Mouse (Mus musculus): ENCODE data around the gene Sytl5. TPM values are rescaled to one million over a fixed set of nuclear protein-coding genes. Genes with fewer than 3 reads are reported as not detected.
A peak's percentile ranks its signal among the peaks of the same experiment; 100 is the strongest.

Gene Sytl5
- total RNA-seq (2021): under 1 TPM in 1 of 2 experiments, not detected in 1; 0.17 TPM
- long read RNA-seq, experiment 1: 0 reads
- long read RNA-seq, experiment 2: 0 reads

- intact Hi-C loops (cut with DNase I): no loop called here
Measured at GRCm38 (mm10) chrX:9885322-9885721, at the start of gene Sytl5. Gene Sytl5, plus strand, starts transcription at chrX:9885622.

GRCm38 (mm10) chrX:9846628-9847027, 38.8 kb upstream of the Sytl5 start, which contains the start of gene Hypm:
Gene Hypm, plus strand, starts transcription at chrX:9846928.
- no peak for DNase-seq
- intact Hi-C loops (cut with DNase I): no loop called here

More at GRCm38 (mm10) chrX:9885322-9885721, at the start of gene Sytl5:
- no peak for DNase-seq

- intact Hi-C loops (cut with DNase I): no loop called here
- DNase-seq: no peak
Measured at GRCm38 (mm10) chrX:9849403-9849802, 36.0 kb upstream of the Sytl5 start, which contains the start of gene H2al3. Gene H2al3, plus strand, starts transcription at chrX:9849703.

GRCm38 (mm10) chrX:9861859-9862258, 23.6 kb upstream of the Sytl5 start:
- intact Hi-C loops (cut with DNase I): no loop called here
- no peak for DNase-seq

GRCm38 (mm10) chrX:9875519-9875918, 9.9 kb upstream of the Sytl5 start:
- intact Hi-C loops (cut with DNase I): no loop called here
- DNase-seq: no peak

GRCm38 (mm10) chrX:9909572-9909971, 24.1 kb downstream of the Sytl5 start:
- DNase-seq: no peak
- intact Hi-C loops (cut with DNase I): no loop called here

- intact Hi-C loops (cut with DNase I): no loop called here
- DNase-seq: no peak
Measured at GRCm38 (mm10) chrX:9933839-9934238, 48.4 kb downstream of the Sytl5 start.

- DNase-seq: no peak
- intact Hi-C loops (cut with DNase I): no loop called here
Measured at GRCm38 (mm10) chrX:9984094-9984669, 98.8 kb downstream of the Sytl5 start.

- intact Hi-C loops (cut with DNase I): no loop called here
- DNase-seq: no peak
Measured at GRCm38 (mm10) chrX:10000718-10001117, 115.3 kb downstream of the Sytl5 start.

GRCm38 (mm10) chrX:10005946-10006345, 120.5 kb downstream of the Sytl5 start:
- intact Hi-C loops (cut with DNase I): no loop called here
- DNase-seq: no peak

GRCm38 (mm10) chrX:10007675-10008270, 122.4 kb downstream of the Sytl5 start:
- no peak for DNase-seq
- intact Hi-C loops (cut with DNase I): no loop called here

GRCm38 (mm10) chrX:10010202-10010601, 124.8 kb downstream of the Sytl5 start:
- intact Hi-C loops (cut with DNase I): no loop called here
- no peak for DNase-seq

GRCm38 (mm10) chrX:10034666-10035065, 149.2 kb downstream of the Sytl5 start:
- intact Hi-C loops (cut with DNase I): no loop called here
- peak; percentile 1 to 6 for DNase-seq

Other genes starting within 250 kb of the Sytl5 start
- 10 to 100 TPM; 49.8 to 55.2 TPM for gene Dynlt3, start 222.6 kb upstream of the Sytl5 start, total RNA-seq (2021)
- not detected for gene Hypm, start 38.7 kb upstream of the Sytl5 start, total RNA-seq (2021)
- not detected for gene H2al3, start 35.9 kb upstream of the Sytl5 start, total RNA-seq (2021)
- gene Srpx, start 232.1 kb downstream of the Sytl5 start, total RNA-seq (2021): 1 to 10 TPM; 4.9 to 8.8 TPM